Mouse (Mus musculus): ENCODE results near the gene Rapgef3. TPM values are rescaled to one million over a fixed set of nuclear protein-coding genes. Genes with fewer than 3 reads are reported as not detected.

Gene Rapgef3
- polyA plus RNA-seq, 1 experiment from 2014 or later: 9.0 TPM

DNA sequence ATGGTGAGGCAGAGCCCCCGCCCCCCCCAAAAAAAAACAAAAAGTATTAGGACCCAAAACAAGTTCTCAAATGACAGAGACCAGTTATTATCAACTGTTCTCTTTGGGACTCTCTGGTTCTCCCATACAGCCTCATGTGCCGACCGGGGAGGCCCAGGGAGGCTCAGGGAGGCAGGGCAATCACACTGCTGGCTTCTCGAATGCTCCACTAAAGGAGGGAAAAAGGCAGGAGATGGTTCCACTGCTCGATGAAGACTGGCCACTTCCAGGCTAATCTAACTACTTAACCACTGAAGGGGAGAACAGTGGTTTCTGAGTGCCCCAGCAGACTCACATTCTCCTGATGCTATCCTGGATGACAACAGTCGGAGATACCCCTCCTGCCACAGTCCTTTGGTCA lies 55.2 kb downstream of the Rapgef3 start:
- Histone ChIP-seq H3K9ac (no peak overlapping the region), H3K9me3 (no peaks in the 10 kb centered on the region), H3K4me1 (no peaks in the 10 kb centered on the region), H3K27ac (no peak overlapping the region), H3K36me3 (no peaks in the 10 kb centered on the region), H3K27me3 (replicated peaks) (no peaks in the 10 kb centered on the region), H3K4me3 (replicated peaks) (no peak overlapping the region), H3K4me2 (no peak overlapping the region)
- 70% methylated on average over 6 of the region's 6 CpGs for WGBS
- ATAC-seq (ENCODE audit: insufficient read depth, low FRiP score, low read depth): no peak

DNA sequence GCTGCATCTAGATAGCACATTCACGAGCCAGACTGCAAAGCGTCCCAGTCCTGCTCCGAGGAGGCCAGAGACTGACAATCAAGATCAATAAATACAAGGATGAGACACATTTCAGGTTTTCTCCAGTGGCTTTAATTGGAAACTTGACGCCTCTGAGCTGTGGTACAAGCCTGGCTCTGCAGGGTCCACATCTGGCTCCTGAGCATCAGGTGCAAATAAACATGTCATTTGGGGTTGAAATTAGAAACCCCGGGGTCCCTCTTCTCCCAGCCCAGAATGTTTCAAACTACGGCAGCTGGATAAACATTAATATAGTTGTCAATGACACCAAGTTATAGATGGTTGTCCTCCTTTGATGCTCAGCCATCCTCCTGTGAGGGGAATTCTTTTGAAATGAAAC lies 56.9 kb downstream of the Rapgef3 start:
- Histone ChIP-seq H3K9me3 (no peaks in the 10 kb centered on the region), H3K4me2 (no peak overlapping the region), H3K27me3 (replicated peaks) (no peaks in the 10 kb centered on the region), H3K4me1 (no peaks in the 10 kb centered on the region), H3K36me3 (no peaks in the 10 kb centered on the region), H3K9ac (no peak overlapping the region), H3K27ac (no peak overlapping the region), H3K4me3 (replicated peaks) (no peak overlapping the region)
- WGBS: 45% methylated on average over 6 of the region's 6 CpGs
- ATAC-seq (ENCODE audit: insufficient read depth, low FRiP score, low read depth): no peak

GRCm38 (mm10) chr15:97705211-97706050 lies 62.3 kb downstream of the Rapgef3 start, which contains the start of gene Rpap3:
Gene Rpap3 (minus strand): TSS chr15:97705825.
- Histone ChIP-seq H3K9me3 (no peaks in the 10 kb centered on the region), H3K36me3 (peaks cover 10% of the 10 kb centered on the region; the same call in 1 of the 2 replicates), H3K4me3 (replicated peaks) (peak within 1 kb of the TSS; percentile 75), H3K4me1 (peaks cover 9% of the 10 kb centered on the region), H3K9ac (peak within 1 kb of the TSS; percentile 90), H3K27ac (peak within 1 kb of the TSS; percentile 68; the same call in 1 of the 2 replicates), H3K4me2 (peak within 1 kb of the TSS; percentile 78), H3K27me3 (replicated peaks) (no peaks in the 10 kb centered on the region)
- ATAC-seq (ENCODE audit: insufficient read depth, low FRiP score, low read depth): peak; percentile 93
- under 1% methylated on average over 71 of the region's 71 CpGs for WGBS

GRCm38 (mm10) chr15:97696616-97697015 lies 71.2 kb downstream of the Rapgef3 start:
- ATAC-seq (ENCODE audit: insufficient read depth, low FRiP score, low read depth): no peak
- Histone ChIP-seq H3K36me3 (peaks cover 34% of the 10 kb centered on the region), H3K27ac (no peak overlapping the region), H3K9ac (no peak overlapping the region), H3K9me3 (no peaks in the 10 kb centered on the region), H3K4me1 (no peaks in the 10 kb centered on the region), H3K4me3 (replicated peaks) (no peak overlapping the region), H3K27me3 (replicated peaks) (no peaks in the 10 kb centered on the region), H3K4me2 (no peak overlapping the region)
- WGBS: 88% methylated on average over 10 of the region's 10 CpGs

Other genes starting within 250 kb of the Rapgef3 start
- gene Rpap3, start 62.1 kb downstream of the Rapgef3 start, polyA plus RNA-seq (2015; fragmentation: Nextera tagmentation; extraction: Ambion mirVana): 20.0 and 22.3 TPM in 2 replicates
- 0.35 and 2.2 TPM in 2 replicates for gene Endou, start 36.6 kb downstream of the Rapgef3 start, polyA plus RNA-seq (2015; fragmentation: Nextera tagmentation; extraction: Ambion mirVana)
- gene Slc48a1, start 10.5 kb upstream of the Rapgef3 start, polyA plus RNA-seq (2015; fragmentation: Nextera tagmentation; extraction: Ambion mirVana): 29.6 and 41.9 TPM in 2 replicates
- 22.1 and 23.6 TPM in 2 replicates for gene Hdac7, start 76.5 kb upstream of the Rapgef3 start, polyA plus RNA-seq (2015; fragmentation: Nextera tagmentation; extraction: Ambion mirVana)
- gene Vdr, start 142.7 kb upstream of the Rapgef3 start, polyA plus RNA-seq (2015; fragmentation: Nextera tagmentation; extraction: Ambion mirVana): 1.7 and 2.5 TPM in 2 replicates
- gene Tmem106c, start 196.2 kb upstream of the Rapgef3 start, polyA plus RNA-seq (2015; fragmentation: Nextera tagmentation; extraction: Ambion mirVana): 41.9 and 44.0 TPM in 2 replicates
- gene Col2a1, start 236.7 kb upstream of the Rapgef3 start, polyA plus RNA-seq (2015; fragmentation: Nextera tagmentation; extraction: Ambion mirVana): 2.5 and 3.3 TPM in 2 replicates

All from stomach, embryonic 15.5 days (tissue).